Mouse (Mus musculus) urinary bladder, adult 18-20 months (tissue): Measurements from ENCODE around the gene Cfap43.

ENCODE experiments used
- DNase-seq, 2 experiments: peaks; one replicate each; pipeline ENCODE4 v3.0.0; 2022; ENCODE audit warnings: low spot score in 2 of 2, mixed read lengths in 2 of 2

The Cfap43 gene

DNA sequence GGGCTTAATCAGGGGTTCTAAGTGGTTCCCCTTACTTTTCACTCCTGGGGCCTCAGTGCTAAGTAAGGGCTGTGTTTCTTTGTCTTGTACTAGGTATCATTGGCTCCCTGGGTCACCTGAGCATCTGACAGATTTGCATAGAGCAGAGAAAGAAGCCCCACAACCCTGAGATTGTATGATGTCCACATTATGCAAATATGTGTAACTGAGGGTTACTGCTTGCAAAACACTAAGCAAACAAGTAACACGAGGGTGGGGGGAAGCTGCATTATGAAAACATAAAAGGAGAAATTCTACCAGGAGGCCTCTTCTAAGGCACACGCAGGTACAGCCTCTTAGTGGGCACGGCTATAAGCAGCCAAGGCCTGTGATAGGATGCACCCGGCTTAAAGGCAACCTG lies 3.8 kb downstream of the Cfap43 start:
- DNase-seq = no peak

DNA sequence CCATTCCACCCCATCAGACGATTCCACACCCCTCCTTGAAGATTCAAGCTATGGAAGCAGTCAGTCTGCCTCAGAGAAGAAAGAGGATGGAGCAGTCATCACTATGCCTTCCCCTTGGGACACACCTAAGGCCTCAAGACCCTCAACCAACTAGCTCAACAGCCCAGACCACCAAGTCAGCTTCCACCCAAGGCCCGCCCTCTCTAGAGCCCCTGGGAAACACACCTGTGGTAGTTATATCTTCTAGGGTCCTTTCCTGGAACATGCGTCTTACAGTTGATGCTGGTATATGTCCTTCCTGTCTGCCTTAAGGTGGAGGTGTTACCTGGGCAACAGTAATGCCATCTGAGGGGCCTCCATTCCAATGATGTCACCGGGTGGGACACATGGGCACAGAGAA lies 4.9 kb downstream of the Cfap43 start:
- DNase-seq = no peak

DNA sequence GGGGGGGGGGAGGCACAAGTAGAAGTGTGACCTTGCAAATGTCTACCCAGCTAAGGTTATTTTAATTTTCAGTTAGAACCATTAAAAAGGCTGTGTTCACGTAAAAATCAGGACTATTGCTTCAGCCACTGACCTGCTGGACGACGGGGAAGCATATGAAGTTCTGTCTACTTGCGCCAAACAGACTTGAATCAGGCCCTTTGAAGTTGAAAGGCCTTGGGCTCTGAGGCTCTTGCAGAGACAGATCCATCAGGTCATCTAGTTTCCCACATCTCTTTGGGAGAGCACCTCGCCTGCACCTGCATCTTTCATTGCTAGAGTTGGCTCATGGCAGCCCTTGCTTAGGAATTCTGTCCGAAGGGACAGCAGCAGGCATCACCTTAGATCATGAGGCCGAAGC lies 5.7 kb downstream of the Cfap43 start:
- DNase-seq = no peak

DNA sequence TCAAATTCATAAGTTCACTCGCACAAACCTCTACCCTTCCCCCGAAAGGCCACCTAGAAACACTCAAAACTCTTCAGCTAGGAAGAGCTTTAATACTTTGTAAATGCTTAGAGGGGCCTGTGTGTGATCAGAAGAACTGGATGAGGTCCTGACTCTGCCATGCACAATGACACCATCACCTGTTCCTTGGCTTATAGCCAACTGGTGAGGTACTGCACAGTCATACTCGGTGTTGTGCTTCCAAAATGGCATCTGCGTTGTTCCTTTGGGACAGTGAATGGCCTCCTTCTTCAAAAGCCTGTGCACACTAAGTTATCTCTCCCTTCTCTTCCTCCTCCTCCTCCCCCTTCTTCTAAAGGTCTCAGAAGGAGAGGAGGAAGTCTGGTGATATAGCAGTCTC lies 8.3 kb downstream of the Cfap43 start:
- no peak for DNase-seq

DNA sequence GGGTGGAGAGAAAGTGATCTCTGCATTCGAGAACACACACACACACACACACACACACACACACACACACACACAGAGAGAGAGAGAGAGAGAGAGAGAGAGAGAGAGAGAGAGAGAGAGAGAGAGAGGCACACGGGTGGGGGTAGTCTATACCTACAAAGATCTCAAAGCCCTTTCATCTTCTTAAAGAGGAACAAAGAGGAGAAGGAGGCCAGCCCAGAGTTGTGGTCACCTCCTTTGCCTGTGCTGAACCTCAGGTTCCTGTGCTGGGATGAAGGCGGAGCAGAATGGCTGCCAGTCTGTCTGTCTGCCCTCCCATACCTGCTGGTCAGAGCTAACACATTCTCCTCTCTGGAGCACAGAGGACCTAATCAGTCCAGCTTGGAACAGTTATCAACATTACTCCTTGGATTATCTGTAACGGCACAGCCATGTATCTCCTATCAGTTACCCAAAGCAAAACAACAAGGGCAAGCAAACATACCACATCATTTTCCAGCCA lies 8.9 kb downstream of the Cfap43 start:
- DNase-seq = no peak

DNA sequence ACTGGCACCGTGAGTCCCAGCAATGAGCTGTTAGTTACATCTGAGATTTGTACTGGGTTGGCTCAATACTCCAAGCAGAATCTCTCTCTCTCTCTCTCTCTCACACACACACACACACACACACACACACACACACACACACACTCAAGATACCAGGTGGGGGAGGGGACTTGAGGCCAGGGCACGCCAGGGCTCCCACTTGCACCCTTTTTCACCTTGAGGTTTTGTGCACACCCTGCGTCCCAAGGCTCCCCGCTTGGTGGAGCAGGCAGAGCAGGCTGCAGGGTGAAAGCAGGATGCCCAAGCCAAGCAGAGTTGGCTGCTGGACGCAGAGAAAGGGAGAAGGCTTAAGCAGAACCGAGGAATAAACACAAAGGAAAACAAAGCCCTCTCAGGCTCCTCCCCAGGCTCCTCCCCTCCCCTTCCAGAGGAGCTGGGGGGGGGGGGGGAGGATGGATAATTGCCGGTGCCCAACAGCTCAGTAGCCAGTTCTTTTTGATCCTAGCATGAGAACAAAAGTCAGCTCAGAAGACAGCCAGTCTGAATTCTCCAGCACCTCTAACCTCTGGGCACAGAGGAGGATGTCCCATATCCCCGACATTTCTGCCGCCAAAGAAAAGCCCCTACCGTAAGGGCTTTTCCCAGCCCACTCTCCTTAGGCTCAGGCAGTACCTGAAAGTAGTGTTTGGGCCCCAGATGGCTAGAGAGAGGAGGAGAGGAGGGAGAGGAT lies 9.5 kb downstream of the Cfap43 start:
- no peak for DNase-seq

DNA sequence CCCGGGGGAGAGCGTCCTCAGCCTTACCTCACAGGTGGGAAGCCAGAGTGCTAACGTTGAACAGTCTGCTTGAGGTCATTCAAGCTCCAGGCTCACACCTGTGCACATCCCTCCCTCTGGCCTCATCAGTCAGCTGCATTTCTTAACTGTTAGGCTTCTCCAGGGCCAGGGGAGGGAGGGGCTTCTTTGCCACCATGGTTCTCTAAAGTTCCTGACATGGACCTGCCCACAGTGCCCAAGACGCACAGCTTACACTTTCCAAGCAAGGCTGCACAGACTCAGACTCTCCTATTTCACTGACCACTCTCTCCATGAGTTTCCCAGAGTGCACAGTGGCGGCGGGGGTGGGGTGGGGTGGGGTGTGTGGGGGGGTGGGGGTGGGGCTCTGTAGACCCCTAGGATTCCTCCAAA lies 10.1 kb downstream of the Cfap43 start:
- DNase-seq = no peak

DNA sequence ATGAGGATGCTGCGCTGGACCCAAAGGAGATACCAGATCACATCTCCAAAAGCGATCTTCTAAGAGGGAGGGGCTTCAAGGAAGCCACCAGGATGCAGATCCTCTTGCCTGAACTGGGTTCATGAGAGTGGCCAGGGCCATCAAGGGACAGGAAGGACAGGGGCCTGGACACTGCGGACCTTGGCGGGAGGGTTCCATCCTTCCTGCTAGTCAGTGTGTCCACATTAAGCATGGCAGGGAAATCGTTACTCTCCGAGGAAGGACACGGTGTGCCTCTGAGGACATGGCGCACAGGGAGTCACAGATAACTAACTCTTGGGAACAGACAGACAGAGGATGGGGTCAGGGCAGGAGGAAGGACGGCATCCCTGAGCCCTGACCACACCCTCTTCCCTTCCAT lies 11.5 kb downstream of the Cfap43 start:
- no peak for DNase-seq

DNA sequence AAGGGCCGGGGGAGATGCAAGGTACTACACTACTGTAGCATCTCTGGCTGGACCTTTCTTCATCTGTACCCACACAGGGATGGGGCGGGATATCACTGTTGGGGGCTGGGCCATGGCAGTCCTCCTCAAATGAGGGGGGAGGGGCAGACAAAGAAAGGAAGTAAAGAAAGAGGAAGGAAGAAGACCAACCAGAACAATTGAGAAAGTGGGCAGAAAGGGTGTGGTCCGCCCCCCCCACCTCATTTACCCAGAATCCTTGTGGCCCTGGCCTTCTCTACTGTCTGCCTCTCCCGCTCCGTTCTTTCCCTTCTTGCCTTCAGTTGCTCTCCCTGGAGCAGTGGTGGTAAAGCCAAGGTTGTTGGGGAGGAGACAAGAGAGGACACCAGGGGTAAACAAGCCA lies 13.5 kb downstream of the Cfap43 start:
- DNase-seq = no peak

DNA sequence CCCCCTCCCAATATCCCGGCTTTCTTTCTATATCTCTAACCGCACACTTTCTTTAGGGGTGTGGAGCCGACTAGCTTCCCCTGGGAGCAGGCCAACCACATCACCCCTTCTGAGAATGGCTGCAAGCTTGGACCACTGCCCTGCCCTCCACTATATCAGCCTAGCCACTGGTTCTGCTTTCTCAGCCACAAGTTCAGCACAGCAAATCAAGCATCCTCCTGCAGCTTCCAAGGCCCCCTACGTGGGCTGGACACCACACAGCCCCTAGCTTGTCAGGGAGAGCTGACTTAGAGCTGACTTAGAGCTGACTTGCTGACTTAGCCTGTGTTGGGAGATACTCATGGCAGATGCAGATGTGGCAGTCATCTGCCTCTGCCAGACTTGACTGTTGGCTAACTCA lies 14.0 kb downstream of the Cfap43 start:
- DNase-seq = no peak

DNA sequence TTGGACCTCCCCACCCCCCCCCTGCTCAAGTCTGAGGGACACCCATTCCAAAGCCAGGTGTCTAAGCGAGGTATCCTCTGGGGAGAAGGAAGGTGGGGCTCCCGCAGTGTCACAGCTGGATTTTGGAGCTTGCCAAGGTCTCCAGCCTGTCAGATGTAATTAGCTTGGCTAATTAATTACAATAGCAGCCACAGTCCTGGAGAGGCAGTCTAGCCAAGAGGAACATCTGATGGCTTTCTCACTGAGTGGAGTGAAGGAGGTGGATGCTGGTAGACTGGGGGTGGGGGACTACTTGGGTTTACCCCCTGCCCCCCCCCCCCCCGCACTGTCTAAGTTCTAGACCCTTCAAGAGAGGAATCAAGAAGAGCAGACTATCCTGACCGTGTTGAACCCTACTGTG lies 15.4 kb downstream of the Cfap43 start:
- no peak for DNase-seq

DNA sequence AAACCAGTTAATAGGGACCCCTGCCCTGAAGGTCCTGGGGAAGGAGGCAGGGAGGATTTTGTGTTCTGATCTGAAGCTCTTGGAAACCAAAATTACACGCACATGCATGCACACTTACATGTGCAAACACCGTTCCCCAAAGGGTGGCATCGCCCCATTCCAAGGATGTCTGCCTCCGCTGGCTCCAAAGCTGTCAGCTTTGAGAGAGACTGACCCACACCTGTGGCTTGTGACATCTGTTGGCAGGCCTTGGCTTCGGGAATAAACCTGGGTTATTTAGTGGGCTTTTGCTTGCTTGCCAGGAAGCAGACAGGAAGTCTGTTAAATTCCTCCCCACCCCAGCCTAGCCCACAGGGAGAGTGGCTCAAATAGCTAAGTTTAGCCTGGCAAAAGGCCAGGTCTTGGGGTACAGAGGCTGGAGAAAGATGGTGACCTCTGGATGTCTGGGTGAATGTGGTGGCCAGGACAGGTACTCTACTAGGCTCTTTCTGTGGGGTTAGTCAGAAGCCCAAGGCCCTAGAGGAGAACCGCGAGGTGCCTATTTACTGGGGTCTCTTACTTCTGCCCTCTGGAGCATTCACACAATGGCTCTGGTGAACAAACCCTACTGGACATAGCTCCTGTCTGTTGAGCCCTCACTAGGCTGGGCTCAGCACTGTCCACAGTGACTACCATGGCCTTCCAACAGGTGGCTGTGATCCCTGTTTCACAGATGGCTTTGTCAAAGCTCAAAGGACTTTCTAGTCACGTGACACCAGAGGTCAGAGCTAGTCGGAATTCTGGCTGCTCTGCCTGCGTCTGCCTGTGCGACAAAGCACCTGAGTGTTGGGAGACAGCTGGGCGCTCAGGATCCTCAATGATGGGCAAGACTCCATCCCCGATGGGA lies 16.5 kb downstream of the Cfap43 start:
- no peak for DNase-seq

DNA sequence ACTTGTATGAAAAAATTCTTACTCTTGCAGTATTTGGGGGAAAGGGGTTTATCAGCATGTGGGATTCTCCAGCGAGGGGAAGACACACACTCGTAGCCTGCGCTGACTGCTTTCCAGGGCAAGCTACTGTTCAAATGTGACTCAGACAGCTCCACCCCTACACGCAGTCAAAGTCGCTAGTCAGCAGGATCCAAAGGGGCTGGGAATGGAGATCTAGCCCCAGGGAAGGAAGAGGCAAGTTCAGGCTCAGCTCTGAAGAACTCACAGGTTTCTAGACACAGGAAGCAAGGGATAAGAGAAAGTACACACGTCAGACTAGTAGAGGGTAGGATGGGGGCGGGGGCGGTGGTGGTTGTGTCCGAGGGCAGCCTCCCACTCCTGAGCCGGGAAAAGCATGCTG lies 18.5 kb downstream of the Cfap43 start:
- DNase-seq = no peak

DNA sequence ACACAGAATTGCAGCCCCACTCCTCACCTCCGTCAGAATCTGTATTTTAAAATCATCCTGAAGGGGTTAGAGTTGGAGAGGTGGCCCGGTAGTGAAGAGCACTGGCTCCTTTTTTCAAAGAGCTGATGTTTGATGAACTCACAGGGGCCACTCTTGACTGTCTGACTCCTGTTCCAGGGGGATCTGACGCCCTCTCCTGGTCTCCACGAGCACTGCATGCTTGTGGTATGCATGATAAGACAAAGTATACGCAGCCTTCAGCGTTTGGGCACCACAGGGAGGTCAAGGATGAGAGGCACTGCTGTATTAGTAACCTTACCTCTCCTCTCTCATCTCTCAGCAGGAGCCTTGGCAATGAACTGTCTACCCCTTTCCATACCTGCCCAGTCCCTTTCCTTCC lies 19.1 kb downstream of the Cfap43 start:
- DNase-seq = no peak

DNA sequence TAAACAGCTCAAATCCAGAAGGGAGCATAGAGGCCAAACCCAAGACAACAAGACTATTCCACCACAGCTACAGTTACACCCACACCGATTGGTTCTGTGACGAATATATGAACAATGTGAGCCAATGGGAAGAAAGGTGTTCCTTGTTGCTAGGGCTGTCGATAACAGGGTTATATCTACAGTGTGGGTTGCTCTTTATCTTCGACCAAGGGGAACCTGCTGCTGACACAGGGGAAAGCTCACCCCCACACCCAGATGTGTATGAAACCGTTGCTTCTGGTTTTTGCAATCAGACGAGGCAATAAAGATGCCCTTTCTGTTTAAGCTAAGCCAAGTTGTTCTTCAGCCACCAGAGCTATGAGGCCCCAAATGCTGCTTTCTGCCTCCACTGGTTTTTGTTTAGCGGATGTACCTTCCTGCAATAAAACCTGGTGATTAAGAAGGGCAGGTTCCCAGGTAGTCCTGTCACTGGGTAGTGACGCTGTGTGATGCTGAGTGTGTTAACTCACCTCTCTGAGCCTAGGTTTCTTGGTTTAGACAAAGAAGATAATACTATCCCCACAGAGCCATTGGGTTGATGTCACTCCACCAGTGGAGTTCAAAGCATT lies 20.5 kb downstream of the Cfap43 start:
- DNase-seq = no peak

DNA sequence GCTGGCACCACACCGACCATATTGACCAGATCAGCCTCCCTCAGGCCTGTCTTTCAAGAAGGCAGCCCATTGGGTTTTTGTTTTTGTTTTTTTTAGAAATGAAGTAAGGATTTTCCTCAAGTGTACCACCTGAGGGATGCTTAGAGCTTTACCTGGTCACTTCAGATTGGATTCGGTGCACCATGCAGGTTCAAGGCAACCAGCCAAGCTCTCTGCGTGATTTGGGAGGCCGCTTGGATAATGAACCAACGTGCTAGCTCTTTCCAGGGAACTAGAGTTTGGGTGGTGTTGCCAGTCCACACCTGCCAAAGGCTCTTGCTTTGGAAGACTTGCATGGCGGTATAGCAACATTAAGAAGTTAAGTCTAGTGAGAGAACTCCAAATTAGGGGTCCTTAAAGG lies 26.0 kb downstream of the Cfap43 start:
- DNase-seq = no peak

DNA sequence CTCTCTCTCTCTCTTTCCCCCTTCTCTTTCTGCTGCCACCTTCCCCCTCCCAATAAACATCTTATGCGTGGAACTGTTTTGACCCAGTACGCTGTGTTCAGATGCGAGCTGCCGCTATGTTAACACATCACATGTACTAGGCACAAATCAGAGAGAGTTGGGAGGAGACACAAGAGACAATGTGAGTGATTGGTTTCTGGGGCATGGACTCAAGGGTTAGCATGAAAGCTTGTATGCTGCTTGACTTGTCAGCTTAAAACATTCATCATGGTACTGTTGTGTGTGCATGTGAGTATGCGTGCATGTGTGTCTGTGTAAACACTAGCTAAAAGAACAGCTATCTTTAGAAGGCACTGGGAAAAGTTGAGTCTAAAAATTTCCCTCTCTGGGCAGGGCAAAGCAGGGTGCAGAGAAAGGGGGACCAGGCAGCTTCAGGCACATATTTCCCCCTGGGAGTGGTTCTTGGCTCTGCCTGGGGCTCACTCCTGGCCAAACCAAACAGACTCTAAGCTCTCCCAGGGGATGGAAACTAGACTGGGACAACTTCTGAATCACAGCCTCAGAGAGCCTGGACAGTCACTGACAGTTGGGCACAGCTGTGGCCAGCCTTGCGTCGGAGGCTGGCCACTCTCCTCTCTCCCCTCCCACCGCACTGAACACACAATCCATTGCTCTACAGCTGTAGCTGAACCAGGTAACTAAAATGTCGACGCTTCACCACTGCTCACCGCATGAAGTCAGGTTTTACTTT lies 27.4 kb downstream of the Cfap43 start:
- DNase-seq = no peak

DNA sequence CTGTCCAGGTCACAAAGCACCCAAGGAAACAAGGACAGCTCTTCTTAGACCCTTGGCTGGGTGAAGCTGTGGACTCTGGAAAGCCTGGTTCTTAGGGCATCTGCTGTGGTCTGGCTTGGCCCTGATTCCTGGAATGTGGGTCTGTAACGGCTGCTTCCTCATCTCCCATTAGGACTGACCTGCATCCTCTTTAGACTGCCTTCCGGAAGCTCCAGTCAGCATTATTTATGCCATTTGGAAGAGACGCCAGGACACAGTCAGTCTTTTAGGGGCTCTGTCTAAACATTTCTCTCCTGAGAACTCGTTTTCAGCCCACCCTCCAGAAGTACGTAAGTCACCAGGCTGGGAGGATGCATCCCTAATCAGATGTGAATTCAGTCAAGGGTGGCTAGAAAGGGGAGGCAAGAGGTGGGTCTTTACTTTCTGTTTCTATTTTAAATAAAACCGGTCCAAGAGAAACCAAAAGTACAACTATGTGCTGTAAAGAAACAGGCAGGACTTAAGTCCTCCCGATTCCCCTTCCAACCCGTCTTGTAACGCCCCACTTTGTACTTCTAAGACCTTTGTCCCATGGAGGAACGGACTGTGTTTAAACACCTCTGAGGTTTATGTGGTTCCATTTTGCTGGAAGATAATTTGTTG lies 28.5 kb downstream of the Cfap43 start:
- DNase-seq = no peak

DNA sequence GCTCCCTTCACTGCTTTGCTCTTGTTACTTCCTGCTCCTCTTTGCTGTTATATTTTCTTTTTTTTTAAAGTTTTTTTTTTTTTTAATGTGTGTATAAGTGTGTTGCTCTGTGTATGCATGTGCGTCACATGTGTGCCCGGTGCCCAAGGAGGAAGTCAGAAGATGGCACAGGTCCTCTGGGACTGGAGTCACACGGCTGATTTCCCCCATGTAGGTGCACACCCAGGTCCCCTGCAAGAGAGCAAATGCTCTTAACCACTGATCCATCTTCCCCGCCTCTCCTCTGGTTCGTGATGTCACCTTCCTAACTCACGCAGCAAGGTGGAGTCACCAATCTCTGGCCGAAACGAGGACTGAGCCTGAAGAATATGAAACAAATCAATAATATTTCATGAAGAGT lies 31.1 kb downstream of the Cfap43 start:
- no peak for DNase-seq

DNA sequence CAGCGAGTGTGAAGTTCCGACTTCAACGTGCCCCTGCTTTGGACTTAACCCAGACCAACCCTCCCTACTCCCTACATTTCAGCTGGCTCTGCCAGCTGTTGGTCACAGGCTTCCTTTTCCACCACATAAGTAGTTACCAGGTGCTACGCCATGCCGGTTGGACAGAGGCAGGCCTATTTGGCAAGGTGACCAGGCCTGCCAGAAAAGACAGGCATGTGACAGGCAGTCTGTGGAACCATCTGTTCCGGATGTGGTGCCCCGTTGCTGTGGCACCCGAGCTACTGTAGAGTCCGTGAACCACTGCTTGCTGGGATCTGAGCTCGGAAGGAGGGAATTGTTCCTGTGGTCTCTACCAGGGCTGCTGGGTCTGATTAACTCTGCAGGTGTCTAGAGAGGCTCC lies 31.7 kb downstream of the Cfap43 start:
- no peak for DNase-seq

DNA sequence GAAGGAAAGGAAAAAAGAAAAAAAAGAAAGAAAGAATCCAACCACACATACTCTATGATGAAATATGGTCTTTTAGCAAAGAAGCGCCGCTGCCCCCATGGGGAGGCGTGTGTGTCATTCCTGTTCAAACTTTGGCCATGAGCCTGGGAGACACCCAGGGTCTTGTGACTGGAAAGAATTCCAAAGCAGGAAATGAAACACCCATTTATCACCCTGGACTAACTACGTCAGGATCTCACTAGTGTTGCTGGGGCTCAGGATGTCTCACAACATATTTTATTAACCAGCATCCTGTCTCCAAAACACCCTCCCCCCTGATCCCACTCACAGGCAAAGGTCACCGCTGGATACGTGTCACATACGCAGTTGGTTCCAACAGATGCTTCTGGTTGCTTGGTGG lies 32.5 kb downstream of the Cfap43 start:
- no peak for DNase-seq
